9 mouse cellular contexts compared by ENCODE assay signal in the genomic region with DNA sequence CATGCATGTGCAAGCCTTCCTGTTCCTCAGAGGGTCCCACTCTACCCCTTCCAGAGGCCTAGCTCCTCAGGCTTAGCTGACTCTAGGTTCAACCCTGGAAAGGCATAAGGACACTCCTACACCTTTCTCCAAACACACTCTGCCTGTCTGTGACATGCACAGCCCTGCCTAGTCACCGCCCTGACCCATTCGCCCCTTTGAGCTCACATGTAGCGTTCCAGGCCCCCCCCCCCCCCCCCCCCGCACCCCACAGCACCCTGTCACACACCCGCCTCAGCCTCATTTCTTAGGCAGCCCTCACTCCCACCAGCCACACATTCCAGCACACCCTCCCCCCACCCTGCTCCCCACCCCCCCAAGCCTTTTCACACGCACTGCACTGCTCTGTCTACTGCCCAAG. TPM values are rescaled to one million over a fixed set of nuclear protein-coding genes. Genes with fewer than 3 reads are reported as not detected.
DNase-seq lines count a peak whose midpoint lies in the region; ATAC-seq lines count a peak whose summit lies in the region.
"Had no signal": no experiment of that assay in that cellular context is flagged by ENCODE, and none has a peak within 500 bp of the region (broad histone marks: within the 10 kb centered on the region; RNA-seq: fewer than 3 reads in every experiment).

No protein-coding gene starts in this region.

- H3K4me1 ChIP-seq in intestine, embryonic 16.5 days (ENCODE audit: control insufficient read depth, insufficient read depth, low read length), result peaks cover 73% of the 10 kb centered on the region
- H3K4me1 ChIP-seq in intestine, embryonic 15.5 days (replicated peaks), result peaks cover 89% of the 10 kb centered on the region
- H3K4me1 ChIP-seq in embryonic facial prominence, embryonic 12.5 days, result peaks cover 99% of the 10 kb centered on the region
- peaks cover 95% of the 10 kb centered on the region for H3K4me1 ChIP-seq in hindbrain, embryonic 12.5 days
- peaks cover 79% of the 10 kb centered on the region for H3K4me1 ChIP-seq in midbrain, embryonic 14.5 days (ENCODE audit: control insufficient read depth, insufficient read depth, low read length)

- 54% methylated on average over 4 of the region's 6 CpGs for WGBS in intestine, embryonic 16.5 days
- 45% methylated on average over 2 of the region's 6 CpGs for WGBS in intestine, embryonic 15.5 days
- WGBS in embryonic facial prominence, embryonic 12.5 days, result 21% methylated on average over 4 of the region's 6 CpGs
- WGBS in hindbrain, embryonic 12.5 days, result 27% methylated on average over 4 of the region's 6 CpGs
- 19% methylated on average over 4 of the region's 6 CpGs for WGBS in midbrain, embryonic 14.5 days

- intact Hi-C loops in left cerebral cortex, postnatal 4 days (cut with DNase I), result no loop called here

- DNase-seq in midbrain, embryonic 14.5 days, result no peak
- no peak for DNase-seq in ovary, postnatal 36 days (ENCODE audit: low spot score)
- DNase-seq in left cerebral cortex, postnatal 4 days, result no peak
- DNase-seq in thymus, postnatal 25 days, result no peak
- DNase-seq: thymus, adult 18-20 months had no signal

- H3K27me3 ChIP-seq in intestine, embryonic 16.5 days (replicated peaks; ENCODE audit: control insufficient read depth, insufficient read depth, low read length), result no peaks in the 10 kb centered on the region
- H3K27me3 ChIP-seq in intestine, embryonic 15.5 days (replicated peaks), result no peaks in the 10 kb centered on the region
- no peaks in the 10 kb centered on the region for H3K27me3 ChIP-seq in embryonic facial prominence, embryonic 12.5 days
- H3K27me3 ChIP-seq in hindbrain, embryonic 12.5 days, result no peaks in the 10 kb centered on the region
- no peaks in the 10 kb centered on the region for H3K27me3 ChIP-seq in midbrain, embryonic 14.5 days (ENCODE audit: control insufficient read depth, insufficient read depth, low read length)

- H3K9me3 ChIP-seq in intestine, embryonic 16.5 days (ENCODE audit: control insufficient read depth, low read length), result no peaks in the 10 kb centered on the region
- H3K9me3 ChIP-seq in intestine, embryonic 15.5 days, result no peaks in the 10 kb centered on the region
- no peaks in the 10 kb centered on the region for H3K9me3 ChIP-seq in embryonic facial prominence, embryonic 12.5 days
- H3K9me3 ChIP-seq in hindbrain, embryonic 12.5 days (replicated peaks), result no peaks in the 10 kb centered on the region
- H3K9me3 ChIP-seq in midbrain, embryonic 14.5 days (ENCODE audit: control insufficient read depth, low read length), result no peaks in the 10 kb centered on the region

- H3K9ac ChIP-seq in intestine, embryonic 16.5 days (ENCODE audit: low read depth, low read length), result 0 out of 2 replicates have a peak overlapping the region, but pooled peaks have one; percentile 15
- H3K9ac ChIP-seq in intestine, embryonic 15.5 days, result no peak overlapping the region
- H3K9ac ChIP-seq in embryonic facial prominence, embryonic 12.5 days, result peak overlapping the region; percentile 28
- H3K9ac ChIP-seq in hindbrain, embryonic 12.5 days, result peak overlapping the region; percentile 24; the same call in 1 of the 2 replicates
- H3K9ac ChIP-seq in midbrain, embryonic 14.5 days (replicated peaks; ENCODE audit: low read length), result peak overlapping the region; percentile 23; the same call in 1 of the 2 replicates

- no peak overlapping the region for H3K4me3 ChIP-seq in intestine, embryonic 16.5 days (ENCODE audit: low read length)
- no peak overlapping the region for H3K4me3 ChIP-seq in intestine, embryonic 15.5 days (replicated peaks)
- no peak overlapping the region for H3K4me3 ChIP-seq in embryonic facial prominence, embryonic 12.5 days
- H3K4me3 ChIP-seq in hindbrain, embryonic 12.5 days, result no peak overlapping the region
- no peak overlapping the region for H3K4me3 ChIP-seq in midbrain, embryonic 14.5 days (replicated peaks; ENCODE audit: low read depth, low read length)

- H3K4me2 ChIP-seq in intestine, embryonic 16.5 days (ENCODE audit: low read depth, low read length), result no peak overlapping the region
- no peak overlapping the region for H3K4me2 ChIP-seq in intestine, embryonic 15.5 days (replicated peaks)
- H3K4me2 ChIP-seq in embryonic facial prominence, embryonic 12.5 days (replicated peaks), result peak overlapping the region; percentile 39; the same call in 1 of the 2 replicates
- H3K4me2 ChIP-seq in hindbrain, embryonic 12.5 days (replicated peaks), result peak overlapping the region; percentile 46
- peak overlapping the region; percentile 49 for H3K4me2 ChIP-seq in midbrain, embryonic 14.5 days (ENCODE audit: low read length)

- no peak for ATAC-seq in intestine, embryonic 16.5 days
- ATAC-seq in intestine, embryonic 15.5 days, result no peak
- ATAC-seq in embryonic facial prominence, embryonic 12.5 days (ENCODE audit: insufficient number of reproducible peaks, insufficient read depth, low FRiP score, low TSS enrichment), result no peak
- ATAC-seq in hindbrain, embryonic 12.5 days (ENCODE audit: low FRiP score), result no peak
- ATAC-seq in midbrain, embryonic 14.5 days (ENCODE audit: low FRiP score, low TSS enrichment), result no peak

- H3K27ac ChIP-seq in intestine, embryonic 16.5 days (ENCODE audit: low read length), result peak overlapping the region; percentile 5; the same call in 1 of the 2 replicates
- no peak overlapping the region for H3K27ac ChIP-seq in intestine, embryonic 15.5 days
- peak overlapping the region; percentile 85 for H3K27ac ChIP-seq in embryonic facial prominence, embryonic 12.5 days
- peak overlapping the region; percentile 81 for H3K27ac ChIP-seq in hindbrain, embryonic 12.5 days
- peak overlapping the region; percentile 75 for H3K27ac ChIP-seq in midbrain, embryonic 14.5 days (replicated peaks; ENCODE audit: low read depth, low read length)

- H3K36me3 ChIP-seq in intestine, embryonic 16.5 days (ENCODE audit: control insufficient read depth, insufficient read depth, low read length), result no peaks in the 10 kb centered on the region
- H3K36me3 ChIP-seq in intestine, embryonic 15.5 days, result no peaks in the 10 kb centered on the region
- 0 out of 2 replicates have a peak, but pooled peaks cover 5% of the 10 kb centered on the region for H3K36me3 ChIP-seq in embryonic facial prominence, embryonic 12.5 days
- H3K36me3 ChIP-seq in hindbrain, embryonic 12.5 days, result no peaks in the 10 kb centered on the region
- no peaks in the 10 kb centered on the region for H3K36me3 ChIP-seq in midbrain, embryonic 14.5 days (ENCODE audit: control insufficient read depth, insufficient read depth, low read length)

RNA-seq across cellular contexts. Expression of gene Ahdc1, which starts 9.7 kb away (rescaled TPM):
- polyA plus RNA-seq in intestine, embryonic 16.5 days (2015; fragmentation: Nextera tagmentation; extraction: Ambion mirVana), result 5.3 and 5.7 TPM in 2 replicates
- 5.4 and 6.3 TPM in 2 replicates for polyA plus RNA-seq in intestine, embryonic 15.5 days (2015; fragmentation: Nextera tagmentation; extraction: Ambion mirVana)
- 12.7 and 14.6 TPM in 2 replicates for polyA plus RNA-seq in embryonic facial prominence, embryonic 12.5 days (2016; fragmentation: Nextera tagmentation; extraction: Ambion mirVana)
- 12.8 and 15.3 TPM in 2 replicates for polyA plus RNA-seq in hindbrain, embryonic 12.5 days (2016; fragmentation: Nextera tagmentation; extraction: Ambion mirVana)
- 13.0 and 15.3 TPM in 2 replicates for polyA plus RNA-seq in midbrain, embryonic 14.5 days (2014; fragmentation: Nextera tagmentation; extraction: Ambion mirVana)
- total RNA-seq in left cerebral cortex, postnatal 4 days (2021), result 100 to 1,000 TPM in 1 of 2 experiments, 10 to 100 TPM in 1; 94.1 to 102 TPM

RNA-seq across cellular contexts. Expression of gene Fgr, which starts 46.8 kb away (rescaled TPM):
- polyA plus RNA-seq in intestine, embryonic 16.5 days (2015; fragmentation: Nextera tagmentation; extraction: Ambion mirVana), result 3.1 and 3.5 TPM in 2 replicates
- 2.3 and 3.7 TPM in 2 replicates for polyA plus RNA-seq in intestine, embryonic 15.5 days (2015; fragmentation: Nextera tagmentation; extraction: Ambion mirVana)
- 0.29 and 0.39 TPM in 2 replicates for polyA plus RNA-seq in embryonic facial prominence, embryonic 12.5 days (2016; fragmentation: Nextera tagmentation; extraction: Ambion mirVana)
- polyA plus RNA-seq in hindbrain, embryonic 12.5 days (2016; fragmentation: Nextera tagmentation; extraction: Ambion mirVana), result 0.08 TPM in 1 of 2 replicates, not detected in the other
- polyA plus RNA-seq in midbrain, embryonic 14.5 days (2014; fragmentation: Nextera tagmentation; extraction: Ambion mirVana), result 0.08 TPM in 1 of 2 replicates, not detected in the other
- total RNA-seq in left cerebral cortex, postnatal 4 days (2021), result under 1 TPM; 0.42 to 0.44 TPM

Comparison
In these comparisons a context has a peak if more than half of its experiments do, and no peak if none do; other contexts are left out.
1. H3K4me2 ChIP-seq: peak in embryonic facial prominence, embryonic 12.5 days (single experiment), hindbrain, embryonic 12.5 days (single experiment) and midbrain, embryonic 14.5 days (single experiment); none in intestine, embryonic 16.5 days (single experiment) and intestine, embryonic 15.5 days (single experiment).